Mouse (Mus musculus): ENCODE results near the gene Rpl38. TPM values are rescaled to one million over a fixed set of nuclear protein-coding genes. Genes with fewer than 3 reads are reported as not detected.

Gene Rpl38
- polyA plus RNA-seq, 1 experiment from 2014 or later: 853 TPM

- Histone ChIP-seq H3K27me3 (ENCODE audit: control insufficient read depth, insufficient read depth, low read length) (peaks cover 8% of the 10 kb centered on the region; the same call in 1 of the 2 replicates), H3K9me3 (replicated peaks; ENCODE audit: control insufficient read depth, low read length) (no peaks in the 10 kb centered on the region), H3K4me1 (ENCODE audit: control insufficient read depth, insufficient read depth, low read length) (no peaks in the 10 kb centered on the region), H3K4me3 (ENCODE audit: low read depth, low read length) (no peak overlapping the region), H3K9ac (ENCODE audit: low read depth, low read length) (no peak overlapping the region), H3K36me3 (ENCODE audit: control insufficient read depth, insufficient read depth, low read length) (no peaks in the 10 kb centered on the region), H3K27ac (ENCODE audit: low read depth, low read length) (no peak overlapping the region), H3K4me2 (no peak overlapping the region)
- WGBS (ENCODE audit: insufficient replicate concordance): 66% methylated on average over 4 of the region's 4 CpGs
- no peak for ATAC-seq (replicated peaks; ENCODE audit: insufficient number of reproducible peaks, low FRiP score, low TSS enrichment)
Observed at GRCm38 (mm10) chr11:114649510-114649909, 18.8 kb upstream of the Rpl38 start.

- Histone ChIP-seq H3K36me3 (ENCODE audit: control insufficient read depth, insufficient read depth, low read length) (no peaks in the 10 kb centered on the region), H3K4me3 (ENCODE audit: low read depth, low read length) (no peak overlapping the region), H3K4me2 (no peak overlapping the region), H3K27me3 (ENCODE audit: control insufficient read depth, insufficient read depth, low read length) (peaks cover 12% of the 10 kb centered on the region), H3K9me3 (replicated peaks; ENCODE audit: control insufficient read depth, low read length) (no peaks in the 10 kb centered on the region), H3K9ac (ENCODE audit: low read depth, low read length) (no peak overlapping the region), H3K27ac (ENCODE audit: low read depth, low read length) (no peak overlapping the region), H3K4me1 (ENCODE audit: control insufficient read depth, insufficient read depth, low read length) (no peaks in the 10 kb centered on the region)
- 3% methylated on average over 16 of the region's 16 CpGs for WGBS (ENCODE audit: insufficient replicate concordance)
- no peak for ATAC-seq (replicated peaks; ENCODE audit: insufficient number of reproducible peaks, low FRiP score, low TSS enrichment)
Observed at GRCm38 (mm10) chr11:114652531-114652930, 15.8 kb upstream of the Rpl38 start.

- no peak overlapping the region for H3K4me3 ChIP-seq (ENCODE audit: low read depth, low read length)
- no peak overlapping the region for H3K9ac ChIP-seq (ENCODE audit: low read depth, low read length)
- no peaks in the 10 kb centered on the region for H3K4me1 ChIP-seq (ENCODE audit: control insufficient read depth, insufficient read depth, low read length)
- H3K36me3 ChIP-seq (ENCODE audit: control insufficient read depth, insufficient read depth, low read length): no peaks in the 10 kb centered on the region
- WGBS (ENCODE audit: insufficient replicate concordance): 72% methylated on average over 6 of the region's 6 CpGs
- H3K9me3 ChIP-seq (replicated peaks; ENCODE audit: control insufficient read depth, low read length): no peaks in the 10 kb centered on the region
- H3K4me2 ChIP-seq: no peak overlapping the region
- no peak overlapping the region for H3K27ac ChIP-seq (ENCODE audit: low read depth, low read length)
- no peak for ATAC-seq (replicated peaks; ENCODE audit: insufficient number of reproducible peaks, low FRiP score, low TSS enrichment)
- H3K27me3 ChIP-seq (ENCODE audit: control insufficient read depth, insufficient read depth, low read length): peaks cover 14% of the 10 kb centered on the region
Observed at GRCm38 (mm10) chr11:114653664-114654063, 14.7 kb upstream of the Rpl38 start.

- ATAC-seq (replicated peaks; ENCODE audit: insufficient number of reproducible peaks, low FRiP score, low TSS enrichment): no peak
- WGBS (ENCODE audit: insufficient replicate concordance): 61% methylated on average over 5 of the region's 5 CpGs
- no peaks in the 10 kb centered on the region for H3K4me1 ChIP-seq (ENCODE audit: control insufficient read depth, insufficient read depth, low read length)
- H3K4me3 ChIP-seq (ENCODE audit: low read depth, low read length): no peak overlapping the region
- no peak overlapping the region for H3K4me2 ChIP-seq
- peaks cover 14% of the 10 kb centered on the region for H3K27me3 ChIP-seq (ENCODE audit: control insufficient read depth, insufficient read depth, low read length)
- no peak overlapping the region for H3K27ac ChIP-seq (ENCODE audit: low read depth, low read length)
- H3K9ac ChIP-seq (ENCODE audit: low read depth, low read length): no peak overlapping the region
- H3K36me3 ChIP-seq (ENCODE audit: control insufficient read depth, insufficient read depth, low read length): no peaks in the 10 kb centered on the region
- no peaks in the 10 kb centered on the region for H3K9me3 ChIP-seq (replicated peaks; ENCODE audit: control insufficient read depth, low read length)
Observed at GRCm38 (mm10) chr11:114654552-114654951, 13.8 kb upstream of the Rpl38 start.

GRCm38 (mm10) chr11:114655350-114656008, 12.8 kb upstream of the Rpl38 start:
- WGBS (ENCODE audit: insufficient replicate concordance): 73% methylated on average over 7 of the region's 7 CpGs
- Histone ChIP-seq H3K4me1 (ENCODE audit: control insufficient read depth, insufficient read depth, low read length) (no peaks in the 10 kb centered on the region), H3K4me2 (no peak overlapping the region), H3K36me3 (ENCODE audit: control insufficient read depth, insufficient read depth, low read length) (no peaks in the 10 kb centered on the region), H3K9ac (ENCODE audit: low read depth, low read length) (no peak overlapping the region), H3K4me3 (ENCODE audit: low read depth, low read length) (no peak overlapping the region), H3K27ac (ENCODE audit: low read depth, low read length) (no peak overlapping the region), H3K9me3 (replicated peaks; ENCODE audit: control insufficient read depth, low read length) (no peaks in the 10 kb centered on the region), H3K27me3 (ENCODE audit: control insufficient read depth, insufficient read depth, low read length) (peaks cover 14% of the 10 kb centered on the region)
- ATAC-seq (replicated peaks; ENCODE audit: insufficient number of reproducible peaks, low FRiP score, low TSS enrichment): no peak

GRCm38 (mm10) chr11:114656994-114657644, 11.2 kb upstream of the Rpl38 start:
- H3K9me3 ChIP-seq (replicated peaks; ENCODE audit: control insufficient read depth, low read length): no peaks in the 10 kb centered on the region
- no peaks in the 10 kb centered on the region for H3K4me1 ChIP-seq (ENCODE audit: control insufficient read depth, insufficient read depth, low read length)
- 41% methylated on average over 27 of the region's 27 CpGs for WGBS (ENCODE audit: insufficient replicate concordance)
- no peak overlapping the region for H3K4me3 ChIP-seq (ENCODE audit: low read depth, low read length)
- no peak overlapping the region for H3K9ac ChIP-seq (ENCODE audit: low read depth, low read length)
- no peak overlapping the region for H3K4me2 ChIP-seq
- H3K36me3 ChIP-seq (ENCODE audit: control insufficient read depth, insufficient read depth, low read length): no peaks in the 10 kb centered on the region
- ATAC-seq (replicated peaks; ENCODE audit: insufficient number of reproducible peaks, low FRiP score, low TSS enrichment): no peak
- H3K27ac ChIP-seq (ENCODE audit: low read depth, low read length): no peak overlapping the region
- peaks cover 14% of the 10 kb centered on the region for H3K27me3 ChIP-seq (ENCODE audit: control insufficient read depth, insufficient read depth, low read length)

- H3K27ac ChIP-seq (ENCODE audit: low read depth, low read length): no peak overlapping the region
- no peaks in the 10 kb centered on the region for H3K9me3 ChIP-seq (replicated peaks; ENCODE audit: control insufficient read depth, low read length)
- H3K4me2 ChIP-seq: no peak overlapping the region
- ATAC-seq (replicated peaks; ENCODE audit: insufficient number of reproducible peaks, low FRiP score, low TSS enrichment): no peak
- H3K4me1 ChIP-seq (ENCODE audit: control insufficient read depth, insufficient read depth, low read length): no peaks in the 10 kb centered on the region
- H3K36me3 ChIP-seq (ENCODE audit: control insufficient read depth, insufficient read depth, low read length): no peaks in the 10 kb centered on the region
- no peak overlapping the region for H3K4me3 ChIP-seq (ENCODE audit: low read depth, low read length)
- no peak overlapping the region for H3K9ac ChIP-seq (ENCODE audit: low read depth, low read length)
- peaks cover 12% of the 10 kb centered on the region for H3K27me3 ChIP-seq (ENCODE audit: control insufficient read depth, insufficient read depth, low read length)
- WGBS (ENCODE audit: insufficient replicate concordance): 15% methylated on average over 7 of the region's 7 CpGs
Observed at GRCm38 (mm10) chr11:114657737-114658136, 10.6 kb upstream of the Rpl38 start.

GRCm38 (mm10) chr11:114662161-114662560, 6.2 kb upstream of the Rpl38 start:
- Histone ChIP-seq H3K9ac (ENCODE audit: low read depth, low read length) (no peak overlapping the region), H3K27ac (ENCODE audit: low read depth, low read length) (no peak overlapping the region), H3K4me3 (ENCODE audit: low read depth, low read length) (no peak overlapping the region), H3K36me3 (ENCODE audit: control insufficient read depth, insufficient read depth, low read length) (no peaks in the 10 kb centered on the region), H3K4me1 (ENCODE audit: control insufficient read depth, insufficient read depth, low read length) (no peaks in the 10 kb centered on the region), H3K27me3 (ENCODE audit: control insufficient read depth, insufficient read depth, low read length) (0 out of 2 replicates have a peak, but pooled peaks cover 6% of the 10 kb centered on the region), H3K9me3 (replicated peaks; ENCODE audit: control insufficient read depth, low read length) (no peaks in the 10 kb centered on the region), H3K4me2 (no peak overlapping the region)
- WGBS (ENCODE audit: insufficient replicate concordance): 81% methylated on average over 14 of the region's 14 CpGs
- no peak for ATAC-seq (replicated peaks; ENCODE audit: insufficient number of reproducible peaks, low FRiP score, low TSS enrichment)

Data from heart, embryonic 11.5 days (tissue).